Mouse (Mus musculus) mammary gland, adult 2 months (tissue): ENCODE results near the gene Vmn1r12. TPM values are rescaled to one million over a fixed set of nuclear protein-coding genes. Genes with fewer than 3 reads are reported as not detected.

ENCODE experiments used
- polyA plus RNA-seq: library from polyadenylated mRNA; depleted of rRNA; stranded (reverse); fragments of >200 nt; gene quantifications from 2 replicates; pipeline ENCODE4 v1.2.3, GENCODE M21; 2012; ENCODE audit warnings: low replicate concordance; rRNA removed

Vmn1r12 gene
- not detected in 2 replicates for polyA plus RNA-seq

DNA sequence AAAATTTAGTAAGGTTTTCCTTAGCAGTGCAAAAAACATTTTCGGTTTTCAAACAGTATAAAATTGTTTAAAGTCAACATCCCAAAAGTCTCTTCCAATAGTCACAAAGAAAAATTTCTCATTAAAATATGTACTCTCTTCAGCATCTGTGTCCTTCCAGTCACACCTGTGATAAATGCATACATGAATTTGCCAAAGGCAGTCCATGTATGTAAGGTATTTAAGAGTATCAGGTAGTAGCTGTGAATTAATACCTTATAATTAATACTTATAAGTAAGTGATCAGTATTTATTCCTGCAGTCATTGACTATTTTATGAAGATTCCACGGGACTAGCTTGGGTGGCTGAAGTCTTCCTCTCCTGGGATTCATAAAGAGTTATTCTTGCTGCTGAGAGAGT, at the start of gene Vmn1r12:
Vmn1r12 (plus strand) TSS at position 301 of the 400 bp plus-strand sequence.

DNA sequence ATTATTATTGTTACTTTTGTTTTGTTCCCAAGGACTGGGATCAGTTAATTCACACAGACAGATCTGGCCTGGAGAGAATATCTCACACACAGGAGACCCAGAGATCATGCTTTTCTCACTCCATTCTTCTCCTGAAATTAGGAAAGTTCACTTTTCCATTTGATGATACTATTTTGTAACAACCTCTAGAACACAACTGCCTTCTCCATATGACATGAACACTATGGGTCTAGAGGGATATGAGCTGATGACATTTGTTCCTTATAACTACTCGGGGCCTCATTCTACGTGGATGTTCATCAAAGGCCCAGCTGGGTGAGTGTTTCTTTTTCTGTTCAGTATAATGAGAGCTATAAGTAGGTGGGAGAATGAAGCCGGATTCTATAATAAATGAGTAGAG, 47.6 kb upstream of the Vmn1r12 start, which contains the start of gene Vmn1r10:
Vmn1r10 (plus strand) TSS at position 301 of the 400 bp plus-strand sequence.

DNA sequence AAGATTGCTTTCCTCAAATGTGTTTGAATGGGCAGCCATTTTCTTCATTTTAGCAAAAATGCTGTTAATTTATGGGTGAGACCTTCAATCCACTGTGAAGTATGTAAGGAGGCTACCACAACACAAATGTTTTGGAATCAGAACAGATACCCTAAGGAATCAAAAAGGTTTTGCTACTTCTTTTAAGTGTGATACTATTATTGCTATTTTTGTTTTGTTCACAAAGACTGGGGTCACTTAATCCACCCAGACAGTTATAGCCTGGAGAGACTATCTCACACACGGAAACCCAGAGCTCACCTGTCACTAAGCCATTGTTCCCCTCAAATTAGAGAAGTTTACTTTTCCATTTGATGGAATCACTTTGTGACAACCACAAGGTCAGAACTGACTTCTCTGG, 23.6 kb upstream of the Vmn1r12 start, which contains the start of gene Vmn1r11:
Vmn1r11 (plus strand) TSS at position 301 of the 400 bp plus-strand sequence.

DNA sequence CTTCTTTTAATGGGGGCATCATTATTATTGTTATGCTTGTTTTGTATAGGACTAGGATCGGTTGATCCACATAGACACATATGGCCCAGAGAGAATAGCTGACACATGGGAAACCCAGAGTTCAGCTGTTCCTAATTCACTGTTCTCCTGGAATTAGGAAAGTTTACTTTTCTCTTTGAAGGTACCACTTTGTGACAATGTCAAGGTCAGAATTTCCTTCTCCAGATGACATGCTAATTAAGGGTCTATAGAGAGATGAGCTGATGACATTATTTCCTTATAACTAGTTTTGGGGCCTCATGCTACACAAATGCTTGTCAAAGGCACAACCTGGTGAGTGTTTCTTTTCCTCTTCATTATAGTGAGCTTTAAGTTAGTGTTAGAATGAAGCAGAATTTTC, 46.3 kb downstream of the Vmn1r12 start, which contains the start of gene Vmn1r13:
Vmn1r13 (plus strand) TSS at position 301 of the 400 bp plus-strand sequence.

Other genes with a start within 250 kb of the Vmn1r12 start
- 5.2 and 6.1 TPM in 2 replicates for gene Nt5c3, start 233.0 kb upstream of the Vmn1r12 start, polyA plus RNA-seq
- 0.06 TPM in 1 of 2 replicates, not detected in the other for gene Vmn1r4, start 232.9 kb upstream of the Vmn1r12 start, polyA plus RNA-seq
- not detected in 2 replicates for gene Vmn1r5, start 186.6 kb upstream of the Vmn1r12 start, polyA plus RNA-seq
- not detected in 2 replicates for gene Vmn1r6, start 159.7 kb upstream of the Vmn1r12 start, polyA plus RNA-seq
- not detected in 2 replicates for gene Vmn1r7, start 131.6 kb upstream of the Vmn1r12 start, polyA plus RNA-seq
- gene Vmn1r8, start 124.6 kb upstream of the Vmn1r12 start, polyA plus RNA-seq, result not detected in 2 replicates
- gene Vmn1r9, start 90.1 kb upstream of the Vmn1r12 start, polyA plus RNA-seq, result not detected in 2 replicates
- gene Vmn1r10, start 47.5 kb upstream of the Vmn1r12 start, polyA plus RNA-seq, result not detected in 2 replicates
- not detected in 2 replicates for gene Vmn1r11, start 23.5 kb upstream of the Vmn1r12 start, polyA plus RNA-seq
- not detected in 2 replicates for gene Vmn1r13, start 46.4 kb downstream of the Vmn1r12 start, polyA plus RNA-seq
- gene Vmn1r14, start 74.8 kb downstream of the Vmn1r12 start, polyA plus RNA-seq, result not detected in 2 replicates
- not detected in 2 replicates for gene Vmn1r15, start 101.0 kb downstream of the Vmn1r12 start, polyA plus RNA-seq
- not detected in 2 replicates for gene Vmn1r16, start 172.6 kb downstream of the Vmn1r12 start, polyA plus RNA-seq
- gene Vmn1r17, start 206.8 kb downstream of the Vmn1r12 start, polyA plus RNA-seq, result not detected in 2 replicates
- not detected in 2 replicates for gene Vmn1r18, start 238.9 kb downstream of the Vmn1r12 start, polyA plus RNA-seq
- not detected in 2 replicates for gene Vmn1r19, start 246.9 kb downstream of the Vmn1r12 start, polyA plus RNA-seq